Mouse (Mus musculus): ENCODE data around the gene Pheta2.
"Not testable (repeated sequence)": the region's sequence is repeated elsewhere in the genome, so short reads cannot be mapped to it uniquely, and the experiment has no call there.

The Pheta2 gene

DNA sequence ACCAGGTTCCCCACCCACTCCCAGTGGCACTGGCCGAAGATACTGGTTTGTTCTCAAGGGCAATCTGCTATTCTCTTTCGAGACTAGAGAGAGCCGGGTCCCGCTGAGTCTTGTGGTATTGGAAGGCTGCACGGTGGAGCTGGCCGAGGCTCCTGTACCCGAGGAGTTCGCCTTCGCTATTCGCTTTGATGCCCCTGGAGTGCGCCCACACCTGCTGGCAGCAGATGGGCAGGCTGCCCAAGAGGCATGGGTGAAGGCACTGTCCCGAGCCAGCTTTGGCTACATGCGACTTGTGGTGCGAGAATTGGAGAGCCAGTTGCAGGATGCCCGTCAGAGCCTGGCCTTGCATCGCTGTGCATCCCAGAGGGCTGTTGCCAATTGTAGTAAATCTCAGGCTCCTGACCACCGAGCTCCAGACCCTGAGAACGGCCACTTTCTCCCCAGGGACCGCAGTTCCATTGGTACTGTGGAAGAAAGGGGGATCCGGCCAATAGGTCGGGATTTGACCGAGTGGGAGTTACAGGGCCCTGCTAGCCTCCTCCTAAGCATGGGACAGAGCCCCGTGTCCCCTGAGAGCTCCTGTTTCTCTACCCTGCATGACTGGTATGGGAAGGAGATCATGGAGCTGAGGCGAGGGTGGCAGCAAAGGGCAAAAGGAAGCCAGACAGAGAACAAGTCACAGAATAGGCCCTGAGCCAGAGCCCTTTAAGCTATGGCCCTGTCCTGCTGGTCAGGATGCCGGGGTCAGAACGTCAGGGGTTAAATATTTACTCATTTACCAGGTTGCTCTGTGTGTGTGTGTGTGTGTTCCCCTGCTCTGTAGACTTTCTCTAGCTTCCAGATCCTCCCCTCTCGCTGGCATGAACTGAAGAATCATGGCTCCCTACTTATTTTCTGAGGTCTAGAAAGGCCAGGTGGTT lies 4.9 kb downstream of the Pheta2 start:
- no peak for DNase-seq (ENCODE audit: low spot score in 2 of 2)

DNA sequence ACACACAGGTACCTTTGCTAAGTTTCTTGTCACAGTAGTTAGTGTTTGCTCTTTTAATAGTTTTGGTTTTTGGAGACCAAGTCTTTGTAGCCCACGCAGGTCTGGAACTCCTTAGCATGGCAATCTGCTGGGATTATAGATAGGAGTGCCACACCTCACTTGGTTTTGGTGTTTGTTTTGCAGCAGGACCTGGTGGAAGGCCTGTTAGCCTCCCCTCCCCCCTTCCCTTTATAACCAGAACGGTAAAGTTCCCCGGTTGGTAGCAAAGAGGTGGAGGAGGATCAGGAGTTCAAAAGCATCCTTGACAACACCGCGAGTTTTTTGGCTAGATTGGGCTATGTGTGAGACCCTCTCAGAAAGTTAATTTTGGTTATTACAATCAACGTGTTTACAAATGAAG lies 6.2 kb downstream of the Pheta2 start:
- no peak for DNase-seq (ENCODE audit: low spot score in 2 of 2)

DNA sequence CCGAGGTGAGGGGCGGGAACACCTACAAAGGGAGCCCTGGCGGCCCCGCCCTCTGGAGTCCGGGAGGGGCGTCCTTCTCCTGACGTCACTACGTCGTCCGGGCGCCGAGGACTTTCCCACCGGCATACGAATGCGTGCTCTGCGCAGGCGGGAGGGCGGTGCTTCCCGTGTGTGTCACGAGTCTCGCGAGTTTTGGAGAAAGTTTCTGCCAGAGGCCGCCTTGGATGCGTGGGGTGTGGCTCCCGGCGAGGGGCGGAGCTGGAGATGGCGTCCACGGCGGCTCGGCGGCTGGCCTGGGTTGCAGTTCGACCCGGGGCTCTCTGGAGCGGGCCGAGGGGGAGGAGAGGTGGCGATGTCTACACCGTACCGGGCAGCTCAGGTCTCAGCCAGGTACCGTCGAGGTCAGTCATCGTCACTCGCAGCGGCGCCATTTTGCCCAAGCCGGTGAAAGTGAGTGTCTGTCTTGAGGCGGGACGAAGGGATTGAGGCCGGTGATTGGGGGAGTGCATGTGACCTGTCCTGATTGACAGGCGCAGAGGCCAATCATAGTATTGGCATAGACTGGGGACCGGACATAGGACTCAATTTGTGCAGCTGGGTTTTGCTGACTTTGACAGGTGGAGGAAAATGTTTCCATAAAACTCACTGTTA lies 7.2 kb downstream of the Pheta2 start:
- peak; percentile 98 for DNase-seq (ENCODE audit: low spot score in 2 of 2)

DNA sequence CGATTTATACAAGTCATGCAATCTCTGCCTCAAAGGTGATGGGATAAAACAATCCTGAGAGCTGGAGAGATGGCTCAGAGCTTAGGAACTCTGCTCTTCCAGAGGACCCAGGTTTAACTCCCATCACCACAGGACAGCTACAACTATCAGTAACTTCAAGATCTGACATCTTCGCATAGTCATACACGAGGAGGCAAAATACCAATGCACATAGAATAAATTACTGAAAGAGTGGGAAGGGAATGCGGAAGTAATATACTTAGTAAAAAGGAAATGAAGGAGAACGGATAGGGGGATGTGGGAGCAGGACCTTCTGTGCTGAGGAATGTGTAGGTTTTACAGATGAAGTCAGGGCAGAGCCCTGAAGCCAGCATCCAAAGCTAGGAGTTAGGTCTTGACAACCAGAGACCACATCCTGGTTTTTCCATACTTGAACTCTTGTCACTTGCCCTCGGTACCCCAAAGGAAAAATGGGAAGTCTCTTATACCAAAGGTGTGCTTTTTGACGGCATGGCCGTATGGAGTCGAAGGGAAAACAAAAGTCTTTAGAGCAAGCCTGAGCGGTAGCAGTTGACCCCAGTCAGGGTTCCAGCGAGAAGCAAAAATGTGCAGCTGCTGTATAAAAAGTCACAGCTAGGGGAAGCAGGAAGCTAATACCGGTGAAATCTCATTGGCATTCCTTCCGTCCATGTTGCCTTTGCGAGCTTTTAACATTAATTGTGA lies 8.0 kb downstream of the Pheta2 start:
- DNase-seq (ENCODE audit: low spot score in 2 of 2), result no peak

DNA sequence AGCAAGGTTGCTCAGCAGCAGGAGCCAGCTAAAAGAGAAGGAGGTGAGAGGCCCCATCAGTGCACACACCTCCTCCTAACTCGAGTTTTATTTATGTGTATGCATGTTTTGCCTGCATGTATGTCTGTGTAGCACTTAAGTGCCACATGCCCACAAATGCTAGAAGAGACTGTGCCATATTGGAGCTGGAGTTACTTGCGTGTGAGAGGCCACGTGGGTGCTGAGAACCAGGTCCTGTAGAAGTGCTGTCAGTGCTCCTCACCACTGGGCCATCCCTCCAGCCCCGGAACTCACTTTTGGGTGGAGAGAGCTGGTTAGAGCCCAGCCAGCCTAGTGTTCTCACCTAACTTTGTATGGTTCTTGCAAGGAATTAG lies 8.5 kb downstream of the Pheta2 start:
- no peak for DNase-seq (ENCODE audit: low spot score in 2 of 2)

DNA sequence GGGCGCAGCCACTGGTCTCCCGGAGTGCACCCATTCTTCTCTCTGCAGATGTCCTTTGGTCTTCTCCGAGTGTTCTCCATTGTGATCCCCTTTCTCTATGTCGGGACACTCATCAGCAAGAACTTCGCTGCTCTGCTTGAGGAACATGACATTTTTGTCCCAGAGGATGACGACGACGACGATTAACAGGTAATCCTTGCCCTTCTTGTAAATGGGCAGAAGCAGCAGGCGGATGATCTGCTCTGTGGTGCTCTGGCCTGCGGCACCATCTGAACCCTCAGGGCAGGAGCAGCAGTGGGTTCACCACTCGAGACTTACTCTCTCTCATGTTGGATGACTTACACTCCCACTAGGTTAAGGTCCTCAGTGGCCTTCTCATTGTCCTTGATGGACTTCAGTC lies 9.1 kb downstream of the Pheta2 start:
- DNase-seq (ENCODE audit: low spot score in 2 of 2), result no peak

DNA sequence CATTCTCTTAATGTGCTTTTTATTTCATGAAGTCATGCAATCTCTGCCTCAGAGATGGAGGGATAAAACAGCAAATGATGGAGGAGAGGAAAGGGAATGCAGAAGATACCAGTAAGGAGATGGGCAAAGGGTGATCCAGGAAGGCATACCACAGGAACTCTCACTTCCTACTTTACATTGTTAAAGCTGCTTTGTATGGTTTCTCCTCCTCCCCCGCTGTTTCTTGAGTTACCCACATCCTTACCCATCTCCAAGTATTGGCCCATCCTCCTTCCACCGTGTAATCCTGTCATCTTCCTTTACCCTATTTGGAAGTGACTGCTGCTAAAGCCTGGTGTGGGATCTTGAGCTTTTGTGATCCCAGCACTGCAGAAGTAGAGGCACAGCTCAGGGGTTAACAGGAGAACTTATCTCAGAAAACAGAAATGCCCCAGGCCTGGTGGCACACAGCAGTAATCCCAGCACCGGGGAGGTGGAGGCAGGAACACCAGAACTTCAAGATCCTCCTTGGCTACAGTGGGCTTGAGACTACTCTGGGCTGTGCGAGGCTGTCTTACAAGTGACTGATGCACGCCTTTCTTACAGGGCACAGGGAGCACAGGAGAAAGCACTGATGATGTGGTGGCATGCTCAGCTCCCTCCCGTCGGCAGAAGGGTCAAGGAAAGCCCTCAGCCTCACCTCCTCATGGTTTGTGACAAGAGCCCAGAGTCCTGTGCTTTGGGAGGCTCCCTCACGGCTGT lies 9.7 kb downstream of the Pheta2 start:
- DNase-seq (ENCODE audit: low spot score in 2 of 2), result no peak

DNA sequence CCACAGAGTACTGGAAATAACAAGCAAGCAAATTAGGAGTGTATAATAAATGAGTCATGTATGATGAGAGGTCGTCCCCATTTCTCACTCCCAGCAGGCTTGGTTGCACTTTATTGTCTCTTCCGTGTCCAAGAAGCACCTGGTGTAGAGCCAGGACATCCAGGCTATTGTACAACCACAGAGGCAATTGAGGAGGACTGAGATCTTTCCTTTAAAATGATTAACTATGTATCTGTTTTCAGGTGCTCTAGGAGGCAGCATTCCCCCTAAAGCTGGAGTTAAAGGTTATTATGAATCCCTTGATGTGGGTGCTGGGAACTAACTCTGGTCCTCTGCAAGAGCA lies 10.2 kb downstream of the Pheta2 start:
- no peak for DNase-seq (ENCODE audit: low spot score in 2 of 2)

DNA sequence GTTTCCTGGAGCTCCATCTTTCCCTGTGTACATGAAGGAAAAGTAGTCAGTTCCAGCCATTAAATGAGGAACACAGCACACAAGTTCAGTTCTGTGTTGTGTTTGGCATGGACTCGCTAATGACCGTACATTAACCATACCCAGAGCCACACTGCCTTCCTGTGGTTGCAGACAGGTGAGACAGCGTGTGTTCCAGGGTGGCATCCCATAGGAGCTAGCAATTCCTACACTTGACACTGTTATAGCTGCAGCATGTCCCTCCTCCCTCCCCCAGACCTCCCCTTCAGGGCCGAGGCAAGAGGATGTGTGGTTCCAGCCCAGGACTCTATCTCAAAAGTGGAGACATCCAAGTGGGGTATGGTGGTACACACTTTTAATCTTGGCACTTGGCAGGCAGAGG lies 11.6 kb downstream of the Pheta2 start:
- no peak for DNase-seq (ENCODE audit: low spot score in 2 of 2)

DNA sequence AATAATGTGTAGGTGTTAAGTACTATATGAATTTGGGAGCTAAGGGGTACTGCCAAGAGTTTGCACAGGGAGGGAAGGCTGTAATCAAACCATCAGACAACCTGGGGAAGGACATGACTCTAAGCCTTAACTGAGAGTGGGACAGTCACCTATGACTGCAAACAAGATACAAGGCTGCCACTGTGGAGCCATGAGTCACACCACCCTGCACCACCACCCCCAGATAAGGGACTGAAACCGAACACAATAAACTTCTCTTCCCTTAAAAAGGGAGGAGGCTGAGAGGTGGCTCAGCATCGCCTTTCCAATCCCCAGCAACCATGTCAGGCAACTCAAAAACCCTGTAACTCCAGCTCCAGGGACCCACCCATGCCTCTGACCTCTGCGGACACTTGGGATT lies 12.7 kb downstream of the Pheta2 start:
- DNase-seq (ENCODE audit: low spot score in 2 of 2), result no peak

DNA sequence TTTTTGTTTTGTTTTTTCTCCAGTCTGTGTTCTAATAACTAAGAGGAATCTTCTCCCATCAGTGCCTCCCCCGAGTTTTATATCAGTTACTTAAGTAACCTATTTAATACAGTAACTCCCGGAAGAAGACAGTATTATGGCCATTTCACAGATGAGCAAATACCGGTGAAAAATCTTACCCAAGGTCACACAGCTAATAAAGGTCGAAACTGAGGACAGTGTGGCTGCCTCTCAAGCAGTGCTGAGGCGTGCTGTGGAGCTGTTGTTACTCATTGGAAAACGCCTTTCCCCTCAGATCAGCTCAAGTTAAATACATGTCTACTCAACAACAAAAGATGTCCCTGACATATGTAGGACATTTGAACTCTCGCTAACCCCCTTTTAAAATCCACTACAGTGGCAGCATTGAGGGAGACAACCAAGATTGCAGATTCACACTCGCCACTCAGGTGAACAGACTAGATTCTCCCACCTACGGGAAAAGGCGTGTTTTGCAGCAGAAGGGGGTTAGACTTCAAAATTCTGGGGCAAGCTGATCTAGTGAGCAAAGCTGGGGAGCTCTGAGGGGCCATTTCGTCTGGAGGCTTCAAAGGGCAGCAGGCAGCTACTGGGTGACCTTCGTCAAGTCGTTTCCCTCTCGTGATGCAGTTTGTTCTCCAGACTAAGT lies 14.5 kb downstream of the Pheta2 start:
- no peak for DNase-seq (ENCODE audit: low spot score in 2 of 2)

DNA sequence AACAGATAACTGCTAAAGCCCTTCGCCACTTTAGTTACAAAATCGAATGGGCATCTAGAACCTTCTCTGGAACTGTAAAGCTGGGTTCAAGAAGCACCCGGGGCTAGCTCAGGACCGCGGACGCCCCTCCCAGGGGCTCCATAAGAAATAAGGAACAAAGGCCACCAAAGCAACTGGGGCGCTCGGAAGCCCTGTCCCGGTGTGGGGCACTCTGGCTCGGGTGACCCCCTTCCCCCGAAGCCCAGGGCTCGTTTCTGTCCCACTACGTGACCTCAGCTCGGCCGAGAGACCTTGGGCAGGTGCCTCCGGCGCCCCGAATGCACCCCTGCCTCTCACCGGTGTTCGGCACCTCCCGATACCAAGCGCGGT lies 15.0 kb downstream of the Pheta2 start:
- DNase-seq (ENCODE audit: low spot score in 2 of 2), result no peak

DNA sequence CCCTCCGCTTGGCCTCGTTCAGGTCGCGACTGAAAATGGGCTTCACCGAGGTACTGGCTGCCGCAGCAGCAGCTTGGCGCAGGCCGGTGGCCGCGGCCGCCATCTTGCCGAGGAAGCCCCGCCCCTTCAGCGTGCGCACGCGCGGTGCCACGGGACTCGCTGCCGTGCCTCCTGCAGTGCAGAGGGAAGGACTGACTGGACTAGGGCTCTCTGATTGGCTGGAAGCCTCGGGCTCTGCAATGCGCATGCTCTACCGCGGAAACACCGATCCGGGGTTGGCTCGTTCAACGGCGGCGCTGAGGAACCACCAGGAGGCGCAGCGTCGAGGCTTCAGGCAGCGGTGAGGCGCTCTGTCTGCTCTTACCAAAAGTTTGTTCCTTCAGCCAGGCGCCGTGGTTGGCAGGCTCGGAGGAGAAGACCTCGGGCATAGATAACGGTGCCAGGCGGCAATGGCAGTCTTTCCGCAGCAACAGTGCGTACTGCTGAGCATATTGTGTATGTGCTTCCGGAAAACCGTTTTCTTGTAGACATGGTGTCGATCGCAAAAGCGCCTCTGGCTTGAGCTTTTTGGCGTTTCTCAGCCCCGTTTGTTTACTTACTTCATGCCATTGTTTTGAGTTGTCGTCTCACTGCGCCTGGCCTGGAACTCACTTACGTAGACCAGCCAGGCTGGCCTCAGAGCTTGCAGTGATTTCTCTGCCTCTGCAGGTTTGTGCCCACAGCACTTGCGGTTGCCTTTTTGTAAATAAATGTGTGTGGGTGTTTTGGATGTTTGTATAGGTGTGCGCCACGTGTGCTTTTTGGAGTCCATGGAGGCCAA lies 15.6 kb downstream of the Pheta2 start, which contains the start of gene Ndufa6:
Gene Ndufa6 (minus strand): TSS at position 197 of the 820 bp plus-strand sequence.
- DNase-seq (ENCODE audit: low spot score in 2 of 2), result peak; percentile 95 to 97

DNA sequence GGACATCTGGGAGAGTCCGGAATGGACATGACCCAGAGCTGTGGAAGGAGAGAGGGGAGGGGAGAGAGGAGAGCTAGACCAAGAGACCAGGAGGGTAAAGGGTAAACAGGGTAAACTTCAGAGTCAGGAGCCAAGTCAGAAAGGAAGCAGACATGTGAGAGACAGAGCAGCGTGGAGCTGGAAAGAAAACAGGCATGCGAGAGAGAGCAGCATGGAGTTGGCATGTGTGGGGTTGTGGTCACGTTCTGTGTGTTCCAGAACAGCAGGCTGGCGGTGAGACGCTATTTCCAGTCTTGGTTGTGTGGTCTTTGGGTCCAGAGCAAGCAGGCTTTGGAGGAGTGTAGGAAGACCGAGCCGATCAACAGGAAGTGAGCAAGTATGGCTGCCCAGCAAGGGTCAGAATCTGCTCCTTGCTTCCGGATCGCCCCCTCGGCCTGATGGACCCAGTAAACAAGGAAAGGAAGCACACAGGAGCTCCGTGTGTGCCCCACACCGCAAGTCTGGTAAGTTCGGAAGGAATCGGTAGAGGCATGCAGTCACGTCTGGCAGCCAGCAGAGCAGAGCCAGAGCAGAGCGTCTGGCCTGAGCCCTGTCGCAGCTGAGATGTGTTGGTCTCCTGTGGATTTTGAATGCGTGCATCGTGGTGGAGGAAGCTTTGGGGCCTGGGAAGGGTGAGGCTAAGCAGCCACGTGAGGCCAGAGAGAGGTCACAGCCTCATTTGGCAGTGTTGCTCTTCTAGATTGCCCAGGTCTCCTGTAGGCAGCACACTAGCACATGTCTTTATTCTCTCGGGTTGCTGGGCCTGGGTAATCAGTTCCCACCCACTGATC lies 19.9 kb downstream of the Pheta2 start:
- no peak for DNase-seq (ENCODE audit: low spot score in 2 of 2)

DNA sequence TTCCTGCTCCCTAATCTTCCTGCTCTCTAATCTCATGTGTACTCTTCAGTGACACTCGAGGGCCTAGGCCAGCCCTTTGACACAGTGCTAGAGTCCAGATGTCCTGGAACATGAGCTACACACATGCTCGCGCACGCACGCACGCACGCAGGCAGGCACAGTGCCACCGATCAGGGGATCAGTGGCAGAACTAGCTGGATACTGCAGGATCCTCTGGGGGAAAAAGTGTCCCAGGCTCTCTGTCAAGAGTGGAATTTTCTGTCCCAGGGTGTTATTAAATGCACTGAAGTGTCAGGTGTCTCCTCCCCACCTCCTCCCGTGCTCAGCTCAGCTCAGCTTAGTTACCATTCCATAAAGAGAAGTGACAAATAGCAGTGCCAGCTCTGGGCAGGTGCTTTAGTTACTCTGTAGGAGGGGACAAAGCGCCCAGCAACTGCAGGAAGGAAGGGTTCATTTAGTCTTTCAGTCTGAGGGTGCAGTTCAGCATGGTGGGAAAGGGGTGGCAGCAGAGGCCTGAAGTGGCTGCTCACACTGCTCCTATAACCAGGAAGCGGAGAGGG lies 22.8 kb downstream of the Pheta2 start:
- DNase-seq (ENCODE audit: low spot score in 2 of 2), result no peak

DNA sequence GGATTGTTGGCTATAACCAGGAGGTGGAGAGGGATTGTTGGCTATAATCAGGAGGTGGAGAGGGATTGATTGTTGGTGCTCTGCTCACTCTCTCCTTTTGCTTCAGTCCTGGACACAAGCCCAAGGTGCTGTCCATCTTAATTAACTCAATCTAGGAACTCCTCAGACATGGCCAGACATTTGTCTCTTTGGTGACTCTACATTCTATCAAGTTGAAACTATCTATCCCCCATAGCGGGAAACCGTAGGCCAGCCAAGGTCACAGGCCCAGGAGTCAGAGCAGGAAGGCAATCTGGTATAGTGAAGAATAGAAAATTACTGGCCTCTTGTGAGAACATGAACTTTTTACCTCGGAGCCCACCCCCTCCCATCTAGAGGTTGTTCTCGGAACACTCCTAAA lies 23.5 kb downstream of the Pheta2 start:
- no peak for DNase-seq (ENCODE audit: low spot score in 2 of 2)

DNA sequence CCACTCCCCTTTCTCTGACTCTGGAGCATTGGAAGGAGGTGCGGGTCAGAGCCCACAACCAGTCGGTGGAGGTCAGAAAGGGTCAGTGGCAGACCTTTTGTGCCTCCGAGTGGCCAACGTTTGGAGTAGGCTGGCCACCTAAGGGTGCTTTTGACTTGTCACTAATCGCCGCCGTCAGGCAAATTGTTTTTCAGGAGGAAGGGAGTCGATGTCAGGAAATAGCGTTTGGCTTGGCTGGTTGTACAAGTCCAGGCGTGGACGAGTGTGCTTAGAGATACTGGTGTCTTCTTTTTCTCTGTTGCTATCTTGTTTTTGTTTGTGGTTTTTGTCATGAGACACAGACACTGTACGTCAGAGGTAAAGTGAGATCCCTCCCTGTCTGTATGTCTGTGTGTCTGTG lies 25.1 kb downstream of the Pheta2 start:
- DNase-seq (ENCODE audit: low spot score in 2 of 2), result not testable (repeated sequence)

DNA sequence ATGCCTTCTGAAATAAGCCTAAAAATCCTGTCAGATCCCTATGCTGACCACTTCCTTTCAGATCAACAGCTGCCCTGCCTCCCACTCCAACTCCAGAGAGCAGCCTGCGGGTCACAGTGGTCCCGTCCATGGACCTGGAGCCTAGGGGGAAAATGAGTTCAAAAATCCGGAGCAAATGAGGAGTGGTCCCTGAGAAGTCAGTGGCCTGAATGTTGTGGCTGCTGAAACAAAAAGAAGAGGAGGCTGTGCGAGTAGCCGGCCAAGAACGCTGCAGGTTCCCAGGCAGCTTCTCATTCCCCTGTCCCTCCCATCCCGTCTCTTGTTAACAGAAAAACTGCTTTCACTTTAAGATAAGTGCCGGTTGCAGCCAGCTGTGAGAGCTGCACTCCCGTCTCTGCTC lies 25.8 kb downstream of the Pheta2 start:
- not testable (repeated sequence) for DNase-seq (ENCODE audit: low spot score in 2 of 2)

DNA sequence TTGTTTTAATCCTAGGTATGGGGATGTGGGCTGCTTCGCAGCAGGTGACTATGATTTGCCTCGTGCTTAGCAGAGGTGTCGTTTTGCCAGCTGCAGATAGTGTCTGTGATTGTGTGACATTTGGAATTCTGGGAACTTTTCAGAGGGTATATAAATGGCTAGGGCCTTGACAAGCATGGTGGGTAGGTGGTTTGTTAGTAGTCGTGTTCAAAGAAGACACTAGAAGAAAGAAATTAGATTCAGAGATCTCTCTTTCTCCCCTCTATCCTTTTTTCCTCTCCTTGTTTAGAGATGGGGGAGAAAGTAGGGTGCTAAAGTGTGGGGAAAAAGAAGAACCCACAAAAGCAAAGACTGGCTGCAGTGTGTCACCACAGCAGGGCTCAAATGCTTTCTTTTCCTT lies 29.4 kb downstream of the Pheta2 start:
- DNase-seq (ENCODE audit: low spot score in 2 of 2), result no peak

All from natural killer cell, adult 2 months (primary cell).